Comparison of ENCODE assay signal across 8 mouse cellular contexts in the genomic region with DNA sequence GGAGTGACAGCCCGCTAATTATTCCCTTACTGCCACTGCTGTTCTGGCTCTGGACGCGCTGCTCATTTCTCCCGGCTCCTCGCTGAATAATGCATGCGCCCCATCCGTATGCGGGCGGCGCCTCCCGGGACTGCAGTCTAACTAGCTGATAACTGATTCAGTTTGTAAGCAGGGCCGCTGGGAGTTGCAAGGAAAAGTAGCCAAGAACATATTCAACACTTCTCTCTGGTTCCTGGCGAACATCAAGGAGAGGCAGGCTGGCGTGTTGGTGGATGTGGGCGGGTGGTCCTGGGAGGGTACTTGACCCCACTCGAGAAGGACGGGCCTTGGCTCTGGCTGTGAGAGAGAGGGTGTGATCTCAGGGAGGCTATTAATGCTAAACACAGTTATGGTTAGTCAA. TPM values are rescaled to one million over a fixed set of nuclear protein-coding genes. Genes with fewer than 3 reads are reported as not detected.
DNase-seq lines count a peak whose midpoint lies in the region; ATAC-seq and TF ChIP-seq lines count a peak whose summit lies in the region.

No protein-coding gene starts in this region.

- H3K9ac ChIP-seq in heart, embryonic 12.5 days: 0 out of 2 replicates have a peak overlapping the region, but pooled peaks have one; percentile 31
- H3K9ac ChIP-seq in kidney, postnatal 0 days (ENCODE audit: low read depth, low read length): no peak overlapping the region
- H3K9ac ChIP-seq in limb, embryonic 12.5 days (replicated peaks): no peak overlapping the region
- 0 out of 2 replicates have a peak overlapping the region, but pooled peaks have one; percentile 32 for H3K9ac ChIP-seq in neural tube, embryonic 14.5 days (replicated peaks; ENCODE audit: low read depth, low read length)

- peaks cover 46% of the 10 kb centered on the region for H3K27me3 ChIP-seq in forebrain, embryonic 10.5 days (ENCODE audit: poor library complexity, severe bottlenecking)
- no peaks in the 10 kb centered on the region; the same call in 1 of the 2 replicates for H3K27me3 ChIP-seq in heart, embryonic 12.5 days (replicated peaks)
- 0 out of 2 replicates have a peak, but pooled peaks cover 5% of the 10 kb centered on the region for H3K27me3 ChIP-seq in kidney, postnatal 0 days (ENCODE audit: insufficient read depth, low read length)
- H3K27me3 ChIP-seq in limb, embryonic 12.5 days: peaks cover 85% of the 10 kb centered on the region
- no peaks in the 10 kb centered on the region for H3K27me3 ChIP-seq in neural tube, embryonic 14.5 days (ENCODE audit: control insufficient read depth, insufficient read depth, low read length)

- H3K36me3 ChIP-seq in forebrain, embryonic 10.5 days (replicated peaks): no peaks in the 10 kb centered on the region
- no peaks in the 10 kb centered on the region for H3K36me3 ChIP-seq in heart, embryonic 12.5 days
- H3K36me3 ChIP-seq in kidney, postnatal 0 days (ENCODE audit: insufficient read depth, low read length): no peaks in the 10 kb centered on the region
- no peaks in the 10 kb centered on the region for H3K36me3 ChIP-seq in limb, embryonic 12.5 days
- H3K36me3 ChIP-seq in neural tube, embryonic 14.5 days (ENCODE audit: control insufficient read depth, insufficient read depth, low read length): no peaks in the 10 kb centered on the region

- H3K4me1 ChIP-seq in forebrain, embryonic 10.5 days: peaks cover 41% of the 10 kb centered on the region
- H3K4me1 ChIP-seq in heart, embryonic 12.5 days (replicated peaks): peaks cover 32% of the 10 kb centered on the region
- H3K4me1 ChIP-seq in kidney, postnatal 0 days (replicated peaks; ENCODE audit: insufficient read depth, low read length): peaks cover 7% of the 10 kb centered on the region; the same call in 1 of the 2 replicates
- peaks cover 18% of the 10 kb centered on the region for H3K4me1 ChIP-seq in limb, embryonic 12.5 days (replicated peaks)
- peaks cover 15% of the 10 kb centered on the region for H3K4me1 ChIP-seq in neural tube, embryonic 14.5 days (ENCODE audit: control insufficient read depth, insufficient read depth, low read length)

- no peaks in the 10 kb centered on the region for H3K9me3 ChIP-seq in forebrain, embryonic 10.5 days
- H3K9me3 ChIP-seq in heart, embryonic 12.5 days (replicated peaks): no peaks in the 10 kb centered on the region; the same call in 1 of the 2 replicates
- H3K9me3 ChIP-seq in kidney, postnatal 0 days (replicated peaks; ENCODE audit: low read length): no peaks in the 10 kb centered on the region
- H3K9me3 ChIP-seq in limb, embryonic 12.5 days: no peaks in the 10 kb centered on the region
- no peaks in the 10 kb centered on the region for H3K9me3 ChIP-seq in neural tube, embryonic 14.5 days (ENCODE audit: control insufficient read depth, low read length)

- H3K27ac ChIP-seq in forebrain, embryonic 10.5 days: peak overlapping the region; percentile 83
- H3K27ac ChIP-seq in heart, embryonic 12.5 days (ENCODE audit: poor library complexity, severe bottlenecking): peak overlapping the region; percentile 76
- no peak overlapping the region for H3K27ac ChIP-seq in kidney, postnatal 0 days
- no peak overlapping the region for H3K27ac ChIP-seq in limb, embryonic 12.5 days
- H3K27ac ChIP-seq in neural tube, embryonic 14.5 days (ENCODE audit: low read depth, low read length): peak overlapping the region; percentile 80

- ATAC-seq in heart, embryonic 12.5 days (ENCODE audit: insufficient number of reproducible peaks, low FRiP score): peak; percentile 36; the same call in 1 of the 2 replicates
- ATAC-seq in kidney, postnatal 0 days (replicated peaks; ENCODE audit: low FRiP score, low read depth): no peak
- no peak for ATAC-seq in limb, embryonic 12.5 days (ENCODE audit: insufficient number of reproducible peaks, insufficient read depth, low FRiP score, low TSS enrichment, low read depth)
- peak; percentile 60 for ATAC-seq in neural tube, embryonic 14.5 days (ENCODE audit: low read depth)

- H3K4me2 ChIP-seq in heart, embryonic 12.5 days: peak overlapping the region; percentile 72
- peak overlapping the region; percentile 60 for H3K4me2 ChIP-seq in kidney, postnatal 0 days (ENCODE audit: low read length)
- H3K4me2 ChIP-seq in limb, embryonic 12.5 days: peak overlapping the region; percentile 49
- peak overlapping the region; percentile 51 for H3K4me2 ChIP-seq in neural tube, embryonic 14.5 days (ENCODE audit: low read depth, low read length)

- TF ChIP-seq CTCF in kidney, postnatal 0 days (IDR thresholded peaks at IDR 0.05; ENCODE audit: low read depth): peak; percentile 36; the same call in 1 of the 2 replicates

- H3K4me3 ChIP-seq in forebrain, embryonic 10.5 days: peak overlapping the region; percentile 48
- 0 out of 2 replicates have a peak overlapping the region, but pooled peaks have one; percentile 43 for H3K4me3 ChIP-seq in heart, embryonic 12.5 days
- peak overlapping the region; percentile 24; the same call in 1 of the 2 replicates for H3K4me3 ChIP-seq in kidney, postnatal 0 days (replicated peaks; ENCODE audit: low read depth, low read length)
- no peak overlapping the region for H3K4me3 ChIP-seq in limb, embryonic 12.5 days (replicated peaks)
- 0 out of 2 replicates have a peak overlapping the region, but pooled peaks have one; percentile 4 for H3K4me3 ChIP-seq in neural tube, embryonic 14.5 days (ENCODE audit: low read depth, low read length)

- DNase-seq in adrenal gland, adult 8-10 months: peak; percentile 1
- no peak for DNase-seq in adrenal gland, adult 18-20 months (ENCODE audit: low spot score in 2 of 2)
- DNase-seq in forebrain, embryonic 10.5 days (ENCODE audit: extremely low spot score, low spot score): peak; percentile 62
- DNase-seq in kidney, postnatal 0 days (ENCODE audit: low spot score): peak; percentile 78
- no peak for DNase-seq in thymus, postnatal 0 days (ENCODE audit: low spot score)

- WGBS in forebrain, embryonic 10.5 days: 8% methylated on average over 17 of the region's 17 CpGs
- 2% methylated on average over 17 of the region's 17 CpGs for WGBS in heart, embryonic 12.5 days
- 9% methylated on average over 17 of the region's 17 CpGs for whole genome bisulfite sequencing in kidney, postnatal 0 days
- WGBS in limb, embryonic 12.5 days: 10% methylated on average over 17 of the region's 17 CpGs
- 2% methylated on average over 17 of the region's 17 CpGs for WGBS in neural tube, embryonic 14.5 days

RNA-seq across cellular contexts. Expression of gene Gm26897, which starts 28.4 kb away (rescaled TPM):
- not detected for total RNA-seq in adrenal gland, adult 8-10 months (2022)
- total RNA-seq in adrenal gland, adult 18-20 months (2021): not detected
- not detected in 2 replicates for polyA plus RNA-seq in forebrain, embryonic 10.5 days (2016; fragmentation: Nextera tagmentation; extraction: Ambion mirVana)
- polyA plus RNA-seq in heart, embryonic 12.5 days (2016; fragmentation: Nextera tagmentation; extraction: Ambion mirVana): not detected in 2 replicates
- polyA plus RNA-seq in kidney, postnatal 0 days (2015; fragmentation: Nextera tagmentation; extraction: Ambion mirVana): not detected in 2 replicates
- not detected in 2 replicates for polyA plus RNA-seq in limb, embryonic 12.5 days (2016; fragmentation: Nextera tagmentation; extraction: Ambion mirVana)
- not detected in 2 replicates for polyA plus RNA-seq in neural tube, embryonic 14.5 days (2014; fragmentation: Nextera tagmentation; extraction: Ambion mirVana)
- not detected in 2 replicates for polyA plus RNA-seq in thymus, postnatal 0 days (2015; fragmentation: Nextera tagmentation; extraction: Ambion mirVana)

Comparison
In these comparisons a context has a peak if more than half of its experiments do, and no peak if none do; other contexts are left out.
1. DNase-seq: peak in adrenal gland, adult 8-10 months (single experiment), forebrain, embryonic 10.5 days (single experiment) and kidney, postnatal 0 days (single experiment); none in adrenal gland, adult 18-20 months (0 of 2) and thymus, postnatal 0 days (single experiment).
2. H3K27ac ChIP-seq: peak in forebrain, embryonic 10.5 days (single experiment), heart, embryonic 12.5 days (single experiment) and neural tube, embryonic 14.5 days (single experiment); none in kidney, postnatal 0 days (single experiment) and limb, embryonic 12.5 days (single experiment).
3. ATAC-seq: peak in heart, embryonic 12.5 days (single experiment) and neural tube, embryonic 14.5 days (single experiment); none in kidney, postnatal 0 days (single experiment) and limb, embryonic 12.5 days (single experiment).
4. H3K9ac ChIP-seq: peak in heart, embryonic 12.5 days (single experiment) and neural tube, embryonic 14.5 days (single experiment); none in kidney, postnatal 0 days (single experiment) and limb, embryonic 12.5 days (single experiment).
5. Peak in every context shown above with its lines, with median percentiles within 50 percentile points of each other: H3K4me2 ChIP-seq.